11 mouse cellular contexts compared by ENCODE assay signal in the genomic region with DNA sequence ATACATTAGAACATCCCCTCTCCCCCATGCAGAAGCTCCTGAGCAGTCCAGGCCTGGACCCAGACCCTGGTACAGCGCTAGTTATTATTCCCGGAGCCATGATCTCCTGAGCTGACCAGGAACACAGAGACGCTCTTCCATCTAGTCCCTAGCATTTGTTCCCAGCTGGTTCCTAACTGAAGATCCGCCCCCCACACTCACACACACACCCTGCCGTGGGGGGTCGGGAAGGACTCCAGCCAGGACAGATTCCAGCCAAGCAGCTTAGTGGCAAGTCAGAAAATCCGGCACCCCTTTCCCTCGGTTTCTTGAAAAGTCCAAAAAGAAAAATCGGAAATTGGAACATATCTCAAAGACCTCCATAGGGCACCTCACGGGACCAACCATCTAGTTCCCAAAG. TPM values are rescaled to one million over a fixed set of nuclear protein-coding genes. Genes with fewer than 3 reads are reported as not detected.
DNase-seq lines count a peak whose midpoint lies in the region; ATAC-seq lines count a peak whose summit lies in the region.
"Had no signal": no experiment of that assay in that cellular context is flagged by ENCODE, and none has a peak within 500 bp of the region (broad histone marks: within the 10 kb centered on the region; RNA-seq: fewer than 3 reads in every experiment).

No protein-coding gene starts in this region.

- H3K36me3 ChIP-seq in hindbrain, embryonic 13.5 days = no peaks in the 10 kb centered on the region
- no peaks in the 10 kb centered on the region for H3K36me3 ChIP-seq in hindbrain, embryonic 11.5 days (ENCODE audit: control insufficient read depth, insufficient read depth, low read length)
- no peaks in the 10 kb centered on the region for H3K36me3 ChIP-seq in neural tube, embryonic 13.5 days
- no peaks in the 10 kb centered on the region for H3K36me3 ChIP-seq in neural tube, embryonic 15.5 days
- H3K36me3 ChIP-seq in limb, embryonic 15.5 days = peaks cover 4% of the 10 kb centered on the region; the same call in 1 of the 2 replicates
- H3K36me3 ChIP-seq in midbrain, embryonic 14.5 days (ENCODE audit: control insufficient read depth, insufficient read depth, low read length) = no peaks in the 10 kb centered on the region

- no peak overlapping the region for H3K9ac ChIP-seq in hindbrain, embryonic 13.5 days
- H3K9ac ChIP-seq in hindbrain, embryonic 11.5 days (ENCODE audit: low read depth, low read length) = no peak overlapping the region
- no peak overlapping the region for H3K9ac ChIP-seq in neural tube, embryonic 13.5 days
- H3K9ac ChIP-seq in neural tube, embryonic 15.5 days (replicated peaks) = no peak overlapping the region
- H3K9ac ChIP-seq in limb, embryonic 15.5 days = no peak overlapping the region
- no peak overlapping the region for H3K9ac ChIP-seq in midbrain, embryonic 14.5 days (replicated peaks; ENCODE audit: low read length)

- ATAC-seq in hindbrain, embryonic 13.5 days (ENCODE audit: low FRiP score) = 0 out of 2 replicates have a peak, but pooled peaks have one; percentile 14
- no peak for ATAC-seq in hindbrain, embryonic 11.5 days (ENCODE audit: low FRiP score)
- ATAC-seq in neural tube, embryonic 13.5 days (ENCODE audit: low read depth) = no peak
- ATAC-seq in neural tube, embryonic 15.5 days (ENCODE audit: low FRiP score) = no peak
- no peak for ATAC-seq in limb, embryonic 15.5 days (ENCODE audit: insufficient number of reproducible peaks, low FRiP score, low TSS enrichment, low read depth)
- no peak for ATAC-seq in midbrain, embryonic 14.5 days (ENCODE audit: low FRiP score, low TSS enrichment)

- H3K27ac ChIP-seq in hindbrain, embryonic 13.5 days = no peak overlapping the region
- H3K27ac ChIP-seq in hindbrain, embryonic 11.5 days (ENCODE audit: low read depth, low read length) = no peak overlapping the region
- 0 out of 2 replicates have a peak overlapping the region, but pooled peaks have one; percentile 53 for H3K27ac ChIP-seq in neural tube, embryonic 13.5 days (replicated peaks)
- H3K27ac ChIP-seq in neural tube, embryonic 15.5 days (replicated peaks) = no peak overlapping the region
- peak overlapping the region; percentile 72; the same call in 1 of the 2 replicates for H3K27ac ChIP-seq in limb, embryonic 15.5 days
- H3K27ac ChIP-seq in midbrain, embryonic 14.5 days (replicated peaks; ENCODE audit: low read depth, low read length) = no peak overlapping the region

- WGBS in hindbrain, embryonic 13.5 days = 58% methylated on average over 10 of the region's 10 CpGs
- WGBS in hindbrain, embryonic 11.5 days = 57% methylated on average over 10 of the region's 10 CpGs
- 54% methylated on average over 10 of the region's 10 CpGs for WGBS in neural tube, embryonic 13.5 days
- WGBS in neural tube, embryonic 15.5 days = 62% methylated on average over 10 of the region's 10 CpGs
- 54% methylated on average over 10 of the region's 10 CpGs for WGBS in limb, embryonic 15.5 days
- WGBS in midbrain, embryonic 14.5 days = 59% methylated on average over 10 of the region's 10 CpGs

- H3K9me3 ChIP-seq in hindbrain, embryonic 13.5 days = no peaks in the 10 kb centered on the region
- H3K9me3 ChIP-seq in hindbrain, embryonic 11.5 days (ENCODE audit: control insufficient read depth, low read length) = no peaks in the 10 kb centered on the region
- H3K9me3 ChIP-seq in neural tube, embryonic 13.5 days = no peaks in the 10 kb centered on the region; the same call in 1 of the 2 replicates
- no peaks in the 10 kb centered on the region for H3K9me3 ChIP-seq in neural tube, embryonic 15.5 days (replicated peaks)
- no peaks in the 10 kb centered on the region for H3K9me3 ChIP-seq in limb, embryonic 15.5 days
- H3K9me3 ChIP-seq in midbrain, embryonic 14.5 days (ENCODE audit: control insufficient read depth, low read length) = no peaks in the 10 kb centered on the region

- no peak overlapping the region for H3K4me3 ChIP-seq in hindbrain, embryonic 13.5 days
- H3K4me3 ChIP-seq in hindbrain, embryonic 11.5 days (ENCODE audit: low read depth, low read length) = no peak overlapping the region
- H3K4me3 ChIP-seq in neural tube, embryonic 13.5 days = no peak overlapping the region
- H3K4me3 ChIP-seq in neural tube, embryonic 15.5 days (replicated peaks) = no peak overlapping the region
- H3K4me3 ChIP-seq in limb, embryonic 15.5 days = no peak overlapping the region
- no peak overlapping the region for H3K4me3 ChIP-seq in midbrain, embryonic 14.5 days (replicated peaks; ENCODE audit: low read depth, low read length)

- peaks cover 42% of the 10 kb centered on the region for H3K4me1 ChIP-seq in hindbrain, embryonic 13.5 days (replicated peaks)
- peaks cover 14% of the 10 kb centered on the region for H3K4me1 ChIP-seq in hindbrain, embryonic 11.5 days (replicated peaks; ENCODE audit: control insufficient read depth, insufficient read depth, low read length)
- peaks cover 47% of the 10 kb centered on the region for H3K4me1 ChIP-seq in neural tube, embryonic 13.5 days (replicated peaks)
- H3K4me1 ChIP-seq in neural tube, embryonic 15.5 days = peaks cover 44% of the 10 kb centered on the region
- peaks cover 57% of the 10 kb centered on the region for H3K4me1 ChIP-seq in limb, embryonic 15.5 days
- H3K4me1 ChIP-seq in midbrain, embryonic 14.5 days (ENCODE audit: control insufficient read depth, insufficient read depth, low read length) = 0 out of 2 replicates have a peak, but pooled peaks cover 3% of the 10 kb centered on the region

- peaks cover 21% of the 10 kb centered on the region; the same call in 1 of the 2 replicates for H3K27me3 ChIP-seq in hindbrain, embryonic 13.5 days
- no peaks in the 10 kb centered on the region for H3K27me3 ChIP-seq in hindbrain, embryonic 11.5 days (ENCODE audit: control insufficient read depth, insufficient read depth, low read length)
- peaks cover 6% of the 10 kb centered on the region for H3K27me3 ChIP-seq in neural tube, embryonic 13.5 days
- H3K27me3 ChIP-seq in neural tube, embryonic 15.5 days (replicated peaks) = 0 out of 2 replicates have a peak, but pooled peaks cover 2% of the 10 kb centered on the region
- H3K27me3 ChIP-seq in limb, embryonic 15.5 days = no peaks in the 10 kb centered on the region
- H3K27me3 ChIP-seq in midbrain, embryonic 14.5 days (ENCODE audit: control insufficient read depth, insufficient read depth, low read length) = no peaks in the 10 kb centered on the region
- H3K27me3 ChIP-seq: CH12.LX had no signal

- DNase-seq in hindbrain, embryonic 11.5 days (ENCODE audit: low spot score) = no peak
- no peak for DNase-seq in adrenal gland, postnatal 10 days
- DNase-seq in midbrain, embryonic 14.5 days = no peak
- DNase-seq: cerebellum, postnatal 25 days; gastrocnemius, postnatal 14 days; layer of hippocampus, adult 9-11 months had no signal

- no peak overlapping the region for H3K4me2 ChIP-seq in hindbrain, embryonic 13.5 days
- H3K4me2 ChIP-seq in hindbrain, embryonic 11.5 days (replicated peaks; ENCODE audit: low read depth, low read length) = no peak overlapping the region
- no peak overlapping the region for H3K4me2 ChIP-seq in neural tube, embryonic 13.5 days
- no peak overlapping the region for H3K4me2 ChIP-seq in neural tube, embryonic 15.5 days
- H3K4me2 ChIP-seq in limb, embryonic 15.5 days = no peak overlapping the region
- no peak overlapping the region for H3K4me2 ChIP-seq in midbrain, embryonic 14.5 days (ENCODE audit: low read length)

RNA-seq across cellular contexts. Expression of gene Ror2, which starts 48.5 kb away (rescaled TPM):
- 3.5 and 4.7 TPM in 2 replicates for polyA plus RNA-seq in hindbrain, embryonic 13.5 days (2015; fragmentation: Nextera tagmentation; extraction: Ambion mirVana)
- polyA plus RNA-seq in hindbrain, embryonic 11.5 days (2014; fragmentation: Nextera tagmentation; extraction: Ambion mirVana) = 5.4 TPM in 2 replicates
- 5.3 and 5.4 TPM in 2 replicates for polyA plus RNA-seq in neural tube, embryonic 13.5 days (2015; fragmentation: Nextera tagmentation; extraction: Ambion mirVana)
- 3.4 and 4.8 TPM in 2 replicates for polyA plus RNA-seq in neural tube, embryonic 15.5 days (2015; fragmentation: Nextera tagmentation; extraction: Ambion mirVana)
- 17.4 and 21.7 TPM in 2 replicates for polyA plus RNA-seq in limb, embryonic 15.5 days (2015; fragmentation: Nextera tagmentation; extraction: Ambion mirVana)
- total RNA-seq in adrenal gland, postnatal 10 days (2021) = 1 to 10 TPM; 6.7 to 8.5 TPM
- 0.82 and 3.2 TPM in 2 replicates for polyA plus RNA-seq in midbrain, embryonic 14.5 days (2014; fragmentation: Nextera tagmentation; extraction: Ambion mirVana)

Comparison
In these comparisons a context has a peak if more than half of its experiments do, and no peak if none do; other contexts are left out.
1. H3K27ac ChIP-seq: peak in neural tube, embryonic 13.5 days (single experiment) and limb, embryonic 15.5 days (single experiment); none in hindbrain, embryonic 13.5 days (single experiment), hindbrain, embryonic 11.5 days (single experiment), neural tube, embryonic 15.5 days (single experiment) and midbrain, embryonic 14.5 days (single experiment).